Mouse (Mus musculus): ENCODE results near the gene Gne.

Gene Gne

DNA sequence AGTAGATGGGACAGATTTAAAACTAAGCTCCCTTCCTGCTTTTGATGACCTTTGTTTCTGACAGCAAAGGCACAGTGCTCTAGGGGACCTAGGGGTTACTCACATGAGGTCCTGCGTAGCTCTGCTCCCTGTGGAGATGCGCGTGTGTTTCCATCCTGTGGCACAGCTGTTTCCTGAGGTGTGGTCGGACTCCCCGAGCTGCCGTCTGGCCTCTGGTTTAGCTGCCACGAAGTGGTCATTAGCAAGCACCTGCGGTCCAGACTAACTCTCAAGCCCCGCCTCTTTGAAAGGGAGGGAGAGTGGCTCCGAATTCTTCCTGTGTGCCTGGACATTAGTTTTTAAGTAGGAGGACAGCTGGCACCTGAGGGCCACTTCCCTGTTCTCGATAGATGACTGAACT is at the start of gene Gne:
Gene Gne (minus strand): TSS at position 233 of the 400 bp plus-strand sequence.
- no peak for DNase-seq (ENCODE audit: low spot score)

DNA sequence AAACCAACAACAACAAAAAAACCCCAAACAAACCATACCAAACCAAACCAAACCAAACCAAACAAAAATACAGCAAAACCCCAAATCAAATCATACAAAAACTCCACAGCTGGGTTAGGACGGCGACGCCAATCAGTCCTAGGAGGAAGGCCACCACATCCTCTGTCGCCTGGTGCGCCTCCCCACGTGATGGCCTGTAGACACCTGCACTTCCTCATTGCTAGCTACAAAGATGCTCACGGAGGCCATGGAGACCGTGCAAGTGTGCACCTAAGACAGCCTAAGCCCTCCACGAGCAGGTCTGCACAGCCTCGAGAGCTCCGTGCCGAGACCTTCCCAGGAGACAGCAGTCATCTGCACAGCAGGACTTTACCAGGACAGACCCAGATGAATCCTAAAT is 42.8 kb upstream of the Gne start:
- no peak for DNase-seq (ENCODE audit: low spot score)

DNA sequence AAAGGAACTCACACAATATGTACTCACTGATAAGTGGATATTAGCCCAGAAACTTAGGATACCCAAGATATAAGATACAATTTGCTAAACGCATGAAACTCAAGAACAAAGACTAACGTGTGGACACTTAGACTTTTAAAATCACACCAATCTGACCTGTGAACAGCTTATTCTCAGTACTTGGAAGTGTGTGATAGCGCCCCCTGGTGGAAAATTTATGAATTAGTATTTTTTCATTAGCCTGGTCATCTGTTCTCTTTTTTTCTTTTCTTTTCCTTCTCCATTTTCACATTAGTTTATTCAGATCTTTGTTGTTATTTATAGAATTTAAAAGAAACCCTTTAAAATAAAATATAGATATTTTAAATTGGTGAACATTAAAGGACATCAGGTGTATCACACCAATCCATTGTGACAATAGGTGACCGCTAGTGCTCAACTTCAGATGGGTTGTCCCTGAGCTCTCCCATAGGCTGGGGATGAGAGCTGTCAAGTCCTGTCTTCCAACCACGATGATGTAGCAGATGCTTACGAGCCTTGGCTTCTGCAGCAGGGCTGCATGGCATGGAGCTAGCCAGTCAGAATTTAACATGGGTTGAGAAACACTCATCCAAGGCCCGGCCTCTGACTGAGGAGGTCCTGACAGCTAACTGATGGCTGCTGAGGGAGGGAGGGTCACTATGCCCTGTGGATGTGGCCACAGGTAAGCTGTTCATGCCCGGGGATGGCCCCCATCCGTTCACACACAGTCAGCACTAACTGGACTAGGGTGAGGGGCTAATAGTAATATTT is 35.6 kb upstream of the Gne start:
- DNase-seq (ENCODE audit: low spot score): peak; percentile 27

DNA sequence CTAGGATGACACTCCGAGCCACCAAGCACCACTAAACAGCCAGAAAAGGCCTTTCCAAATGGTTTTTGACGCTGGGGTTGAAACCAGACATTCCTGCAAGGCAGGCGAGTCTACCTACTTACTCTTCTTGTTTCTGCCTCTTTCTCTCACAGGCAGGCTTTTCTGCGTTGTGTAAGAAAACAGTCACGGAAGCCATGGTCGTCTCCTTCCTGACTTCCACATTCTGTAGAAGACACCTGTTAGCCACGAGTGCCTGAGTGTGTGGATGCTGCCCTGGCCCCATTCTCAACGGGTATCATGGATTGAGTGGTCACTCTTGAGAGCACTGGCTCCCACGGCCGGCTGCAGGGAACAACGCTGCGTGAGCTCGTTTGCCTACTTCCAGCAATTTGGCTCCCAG is 31.1 kb upstream of the Gne start:
- DNase-seq (ENCODE audit: low spot score): no peak

DNA sequence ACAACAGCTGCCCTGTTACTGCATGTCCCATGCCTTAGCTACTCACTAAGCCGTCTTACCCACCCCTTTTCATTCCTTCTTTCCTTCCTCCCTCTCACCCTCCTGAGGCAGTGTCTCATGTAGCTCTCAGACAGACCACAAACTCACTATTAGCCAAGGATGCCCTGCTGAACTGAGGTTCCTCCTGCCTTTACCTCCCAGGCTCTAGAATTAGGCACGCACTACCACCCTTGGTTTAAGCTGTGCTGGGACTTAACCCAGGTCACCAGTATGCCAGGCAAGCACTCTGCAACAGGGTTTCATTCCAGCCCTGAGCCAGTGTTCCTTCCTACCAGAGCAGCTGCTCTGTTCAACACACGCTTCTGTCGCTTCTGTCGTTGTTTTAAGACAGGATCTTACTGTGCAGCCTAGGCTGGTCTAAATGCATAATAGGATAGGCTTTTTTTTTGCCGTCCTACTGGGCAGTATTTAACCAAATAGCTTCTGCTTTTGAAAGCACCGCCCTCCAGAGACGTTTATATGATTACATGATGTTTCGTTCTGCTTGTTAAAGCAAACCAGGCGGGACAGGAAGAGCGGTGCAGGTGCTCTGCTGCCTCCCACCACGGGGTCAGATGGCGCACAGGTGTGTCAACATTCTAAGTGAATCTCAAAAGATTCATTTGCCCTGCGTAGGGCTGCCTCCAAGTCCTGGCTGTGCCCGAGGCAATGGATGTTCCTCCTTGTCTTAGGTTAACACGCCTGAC is 29.6 kb upstream of the Gne start:
- DNase-seq (ENCODE audit: low spot score): no peak

DNA sequence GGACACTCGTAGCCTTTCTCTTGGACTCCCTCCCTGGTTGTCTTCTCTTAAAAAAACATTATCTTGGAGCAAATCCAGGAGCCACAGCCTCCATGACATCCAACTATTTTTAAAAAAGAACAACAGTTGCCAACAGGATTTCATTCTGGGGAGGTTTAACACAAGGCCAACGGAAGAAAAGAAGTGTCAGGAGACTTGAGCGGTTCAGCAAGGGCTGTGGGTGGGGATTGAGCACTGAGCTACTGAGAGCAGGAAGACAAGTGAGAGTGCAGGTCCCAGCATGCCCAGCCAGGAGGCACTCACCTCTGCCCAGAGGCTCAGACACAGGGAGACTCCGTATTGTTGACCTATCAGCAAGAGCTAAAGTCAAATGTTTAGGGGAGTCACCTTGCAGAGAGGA is 28.8 kb upstream of the Gne start:
- DNase-seq (ENCODE audit: low spot score): no peak

DNA sequence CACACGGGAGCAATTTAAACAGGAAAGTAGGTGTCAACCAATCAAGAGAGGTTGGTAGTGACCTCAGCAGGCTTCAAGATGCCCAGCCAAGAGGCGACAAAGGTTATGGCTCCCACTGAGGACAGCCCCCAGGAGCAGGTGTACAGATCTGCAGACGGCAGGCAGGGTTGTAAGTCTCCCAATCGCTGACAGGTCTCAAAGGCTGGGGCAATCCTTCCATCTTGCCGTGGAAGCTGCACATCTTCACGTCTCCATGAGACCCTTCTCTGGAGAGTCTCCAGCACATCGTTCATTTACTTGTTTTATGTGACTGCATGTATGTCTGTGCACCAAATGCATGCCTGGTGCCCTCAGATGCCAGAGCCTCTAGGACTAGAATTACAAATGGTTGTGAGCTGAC is 26.8 kb upstream of the Gne start:
- DNase-seq (ENCODE audit: low spot score): no peak

DNA sequence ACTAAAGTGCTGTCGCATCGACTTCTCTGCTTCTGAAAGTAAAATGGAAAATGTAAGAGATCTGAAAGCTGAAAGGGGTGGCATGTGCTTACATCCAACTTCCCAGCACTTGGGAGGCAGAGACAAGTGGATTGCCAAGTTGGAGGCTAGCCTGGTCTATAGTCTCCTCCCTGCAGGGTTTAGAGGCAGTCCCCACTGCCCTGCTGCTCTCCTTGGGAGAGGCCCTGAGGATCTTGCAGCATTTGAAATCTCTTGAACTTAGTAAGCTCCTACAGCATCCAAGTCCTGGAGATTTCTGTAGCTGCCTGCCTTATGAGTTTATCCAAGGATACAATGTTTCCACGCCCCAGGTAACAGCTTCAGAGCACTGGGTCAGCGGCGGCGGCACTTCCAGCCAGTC is 24.3 kb upstream of the Gne start:
- DNase-seq (ENCODE audit: low spot score): no peak

DNA sequence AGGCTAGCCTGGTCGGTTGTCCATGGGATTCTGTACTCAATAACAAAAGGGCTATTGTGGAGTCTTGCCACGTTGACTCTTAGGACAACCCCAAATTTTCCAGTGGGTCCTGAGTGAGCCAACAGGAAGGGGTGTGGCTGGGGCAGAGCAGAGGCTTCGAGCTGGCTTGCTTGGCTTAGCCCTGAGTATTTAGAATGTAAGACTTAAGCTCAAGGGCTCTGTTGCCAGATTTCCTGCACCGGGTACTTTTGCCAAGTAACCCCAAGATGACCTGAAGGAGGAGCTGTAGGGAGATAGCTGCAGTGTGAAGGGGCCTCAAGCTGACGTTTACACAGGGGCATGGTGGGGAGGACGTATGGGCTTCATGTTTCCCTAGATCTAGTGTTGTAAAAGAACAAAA is 23.4 kb upstream of the Gne start:
- DNase-seq (ENCODE audit: low spot score): no peak

DNA sequence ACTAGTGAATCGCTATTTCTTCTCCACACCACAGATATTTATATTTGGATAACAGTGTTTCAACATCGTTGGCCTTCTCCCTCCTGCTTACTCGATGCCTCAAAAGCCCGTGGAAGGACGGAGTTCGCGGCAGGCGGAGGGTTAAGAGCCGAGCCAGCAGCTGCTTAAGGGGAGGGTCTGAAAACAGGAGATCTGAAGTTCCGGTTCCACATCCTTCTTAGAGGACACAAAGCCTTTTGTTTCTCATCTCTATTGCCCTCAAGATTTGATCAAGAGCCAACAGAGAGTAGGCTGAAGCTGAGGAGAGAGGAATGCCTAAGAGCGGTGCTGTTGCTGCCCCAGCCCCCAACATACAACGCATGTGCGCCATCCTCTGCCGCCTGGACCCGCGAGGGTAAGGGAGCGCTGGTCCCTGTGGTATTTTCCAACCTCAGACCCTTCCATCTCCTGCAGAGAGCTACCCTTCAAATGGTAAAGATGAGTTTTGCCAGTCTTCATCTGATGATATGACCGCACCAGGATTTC is 22.4 kb upstream of the Gne start:
- no peak for DNase-seq (ENCODE audit: low spot score)

DNA sequence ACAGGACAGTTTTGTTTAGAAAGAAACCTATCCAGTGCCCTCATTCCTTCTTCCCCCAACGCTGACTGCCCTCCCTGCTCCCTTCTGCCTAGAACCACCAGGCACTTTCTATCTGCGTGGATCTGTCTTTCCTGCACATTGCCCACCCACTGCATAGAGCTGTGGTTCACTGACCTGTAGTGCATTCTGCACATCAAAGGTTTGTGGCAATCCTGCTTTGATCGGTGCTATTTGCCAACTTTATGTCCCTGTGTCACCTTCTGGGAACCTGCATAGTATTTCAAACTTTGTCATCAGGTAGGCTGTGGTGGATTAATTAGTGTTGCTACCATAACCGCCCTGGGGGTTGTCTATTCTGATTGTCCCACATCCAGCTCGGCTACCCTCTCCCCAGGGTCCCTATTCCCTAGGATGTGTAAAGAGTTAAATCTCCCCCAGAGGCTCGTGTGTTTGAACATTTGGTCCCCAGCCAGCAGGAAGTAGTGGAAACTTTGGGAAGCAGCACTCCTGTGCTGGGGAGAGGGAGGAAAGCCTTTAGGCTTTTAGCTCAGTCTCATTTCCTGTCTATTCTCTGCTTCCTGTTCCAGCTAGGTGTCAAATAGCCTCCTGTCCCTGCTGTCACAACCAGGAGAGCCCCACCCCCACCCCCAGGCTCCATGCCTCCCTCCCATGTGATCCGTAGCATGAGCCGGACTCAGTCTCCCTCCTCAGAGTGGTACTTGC is 20.4 kb upstream of the Gne start:
- DNase-seq (ENCODE audit: low spot score): no peak

DNA sequence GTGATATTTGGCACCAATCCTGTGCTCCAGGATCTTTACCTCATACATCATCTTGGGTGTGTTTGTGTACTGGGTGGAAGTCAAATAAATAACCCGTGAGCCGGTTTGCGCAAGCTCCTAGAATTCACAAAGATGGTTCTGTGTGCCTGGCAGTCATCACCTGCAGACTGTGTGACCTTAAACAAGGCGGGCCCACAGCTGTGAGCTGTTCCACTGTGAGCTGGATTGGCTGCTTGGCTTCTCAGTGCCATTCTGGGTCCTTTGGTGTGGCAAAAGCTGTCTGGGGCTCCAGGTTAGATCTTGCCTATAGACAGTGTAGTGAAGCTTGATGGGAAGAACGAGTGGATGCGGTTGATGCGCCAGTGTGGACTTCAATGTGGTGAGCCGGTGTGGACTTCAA is 19.6 kb upstream of the Gne start:
- DNase-seq (ENCODE audit: low spot score): no peak

DNA sequence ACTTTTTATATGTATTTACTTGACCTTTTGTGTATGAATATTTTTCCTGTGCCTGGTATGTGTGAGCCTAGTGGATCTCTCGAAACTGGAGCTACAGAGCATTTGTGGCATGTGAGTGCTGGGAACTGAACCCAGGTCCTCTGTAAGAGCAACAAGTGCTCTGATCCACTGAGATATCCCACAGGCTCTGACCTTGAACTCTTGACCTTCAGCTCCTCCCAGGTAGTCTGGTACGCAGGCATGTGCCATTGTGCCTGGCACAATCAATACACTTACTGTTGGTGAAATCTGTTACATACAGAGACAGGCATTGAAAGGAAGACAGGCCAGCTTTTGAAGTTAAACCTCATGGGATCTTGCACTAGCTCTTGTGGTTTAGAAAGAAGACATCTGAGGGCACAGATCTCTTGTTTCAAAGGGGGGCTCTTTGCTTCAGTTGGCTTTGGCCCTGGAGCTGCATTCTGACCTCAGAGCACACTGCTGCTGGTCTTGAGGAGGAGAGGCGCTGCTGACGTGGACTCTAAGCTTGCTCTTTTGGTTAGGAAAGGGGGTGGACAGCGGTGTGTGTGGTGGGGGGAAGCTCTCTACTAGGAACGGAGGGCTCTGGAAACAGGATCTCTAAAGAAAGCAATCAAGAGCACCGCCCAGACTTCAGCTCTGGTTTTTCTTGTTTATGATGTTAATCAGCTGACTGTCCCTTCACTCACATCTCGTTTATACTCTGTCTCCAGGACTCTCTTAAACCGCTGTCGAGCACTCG is 13.8 kb upstream of the Gne start:
- DNase-seq (ENCODE audit: low spot score): no peak

DNA sequence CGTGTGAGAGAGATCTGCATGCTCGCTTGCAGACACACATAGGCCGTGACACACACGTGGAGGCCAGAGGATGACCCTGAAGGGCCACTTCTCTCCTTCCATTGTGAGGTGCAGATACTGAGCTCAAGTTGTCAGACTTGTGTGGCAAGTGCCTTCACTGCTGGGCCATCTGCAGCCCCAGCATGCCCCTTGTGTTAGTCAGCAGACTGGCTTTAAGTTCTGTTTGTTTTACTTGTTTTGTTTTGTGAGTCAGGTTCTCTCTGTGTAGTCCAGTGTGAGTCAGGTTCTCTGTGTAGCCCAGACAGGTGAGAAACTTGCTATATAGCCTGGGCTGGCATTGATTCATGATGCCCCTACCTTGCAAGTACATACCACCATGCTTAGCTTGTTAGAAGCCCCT is 10.5 kb upstream of the Gne start:
- no peak for DNase-seq (ENCODE audit: low spot score)

DNA sequence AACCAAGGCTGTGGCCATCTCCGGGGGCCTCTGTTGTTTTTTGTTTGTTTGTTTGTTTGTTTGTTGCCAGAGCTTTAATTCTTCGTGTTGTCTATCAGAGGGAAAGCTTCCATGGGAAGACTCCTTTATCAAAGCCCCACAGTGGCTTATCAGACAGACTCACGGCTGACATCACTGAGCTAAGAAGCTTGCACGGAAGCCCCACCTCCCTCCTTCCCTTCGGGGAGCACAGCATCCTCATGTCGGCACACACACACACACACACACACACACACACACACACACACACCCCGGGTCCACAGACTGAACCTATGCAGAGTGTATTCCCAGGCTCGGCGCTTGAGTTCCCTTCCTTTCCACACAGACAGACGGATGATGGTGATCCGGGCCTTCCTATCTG is 8.4 kb upstream of the Gne start:
- DNase-seq (ENCODE audit: low spot score): no peak

DNA sequence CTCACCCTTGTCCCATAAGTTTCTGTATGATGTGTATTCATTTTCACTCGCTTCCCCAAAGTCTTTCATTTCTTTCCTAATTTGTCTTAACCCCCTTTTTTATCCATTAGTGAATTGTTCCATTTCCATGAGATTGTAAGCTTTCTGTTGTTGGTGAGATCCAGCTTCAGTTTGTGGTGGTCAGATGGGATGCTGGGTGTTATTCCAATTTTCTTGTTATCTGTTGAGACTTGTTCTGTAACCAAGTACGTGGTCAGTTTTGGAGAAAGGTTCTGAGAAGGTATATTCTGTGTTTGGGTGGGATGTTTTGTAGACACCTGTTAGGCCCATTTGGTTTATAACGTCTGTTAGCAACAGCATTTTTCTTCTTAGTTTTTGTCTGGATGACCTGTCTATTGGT is 1.6 kb upstream of the Gne start:
- DNase-seq (ENCODE audit: low spot score): no peak

DNA sequence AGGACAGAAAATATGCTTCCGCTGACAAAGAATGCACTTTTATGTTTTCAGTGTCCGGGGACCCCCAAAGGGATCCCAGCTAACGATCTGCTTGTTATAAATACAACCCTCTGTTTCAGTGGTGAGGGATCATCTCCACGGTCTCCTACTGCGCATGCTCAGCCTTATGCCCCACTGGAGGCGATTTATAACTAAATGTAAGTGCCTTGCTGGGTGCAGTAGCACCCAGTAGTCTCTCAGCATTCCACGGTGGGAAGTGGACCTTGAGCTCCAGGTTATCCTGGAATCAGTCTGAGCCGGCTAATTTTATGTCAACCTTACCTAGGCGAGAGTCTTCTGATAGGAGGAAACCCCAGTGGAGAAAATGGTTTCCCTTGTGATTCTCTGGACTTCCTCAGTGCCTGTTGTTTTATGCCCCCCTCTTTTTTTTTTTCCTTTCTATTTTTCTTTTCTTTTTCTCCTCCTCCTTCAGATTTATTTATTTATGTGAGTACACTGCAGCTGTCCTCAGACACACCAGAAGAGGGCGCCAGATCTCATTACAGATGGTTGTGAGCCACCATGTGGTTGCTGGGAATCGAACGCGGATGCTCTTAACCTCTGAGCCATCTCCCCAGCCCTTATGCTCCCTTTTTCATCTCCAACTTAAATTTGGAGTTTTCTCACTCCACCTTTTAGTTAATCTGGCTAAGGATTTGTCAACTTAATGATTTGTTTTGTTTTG is 787 bp upstream of the Gne start:
- DNase-seq (ENCODE audit: low spot score): no peak

DNA sequence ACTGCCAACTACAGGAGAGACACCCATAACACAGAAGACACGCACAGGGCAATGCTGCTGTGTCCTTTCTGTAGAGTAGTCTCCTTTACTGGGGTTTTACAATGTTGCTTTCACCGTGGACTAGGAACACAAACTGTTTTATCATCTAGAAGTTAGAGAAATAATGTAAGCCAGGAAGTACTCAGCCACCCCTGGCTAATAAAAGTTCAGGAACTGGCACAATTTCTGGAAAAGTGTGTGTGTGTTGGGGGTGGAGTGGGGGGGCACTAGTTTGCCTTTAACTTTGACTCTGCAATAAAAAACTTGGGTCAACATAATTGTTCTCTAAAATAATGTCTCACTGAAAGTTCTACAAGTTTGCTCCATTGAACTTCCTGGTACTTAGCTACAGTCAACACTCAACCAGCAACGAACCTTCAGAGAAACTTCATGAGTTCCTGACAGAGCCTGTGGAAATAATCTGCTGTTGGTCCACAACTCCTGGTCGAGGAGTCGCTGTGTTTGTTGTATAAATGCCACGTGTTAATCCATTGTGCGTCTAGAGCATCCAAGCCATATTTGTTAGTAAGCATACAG is 5.5 kb downstream of the Gne start:
- no peak for DNase-seq (ENCODE audit: low spot score)

DNA sequence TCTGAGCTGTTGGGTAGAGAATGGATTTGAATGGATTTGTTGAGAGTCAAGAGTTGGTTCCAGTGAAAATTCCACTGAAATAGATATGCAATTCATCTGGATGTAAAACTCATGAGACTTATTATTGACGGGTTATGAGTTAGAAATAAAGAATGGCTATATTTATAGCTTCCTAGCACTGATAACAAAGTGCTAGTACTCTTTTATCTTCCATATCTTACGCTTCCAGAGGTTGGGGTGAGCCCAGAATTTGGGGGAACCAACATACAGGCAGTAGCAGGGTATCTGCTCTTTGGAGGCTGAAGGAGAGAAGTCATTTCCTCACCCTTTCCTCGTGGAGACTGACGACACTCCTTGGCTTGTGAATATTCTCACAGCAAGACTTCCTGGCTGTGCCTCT is 9.6 kb downstream of the Gne start:
- DNase-seq (ENCODE audit: low spot score): no peak

DNA sequence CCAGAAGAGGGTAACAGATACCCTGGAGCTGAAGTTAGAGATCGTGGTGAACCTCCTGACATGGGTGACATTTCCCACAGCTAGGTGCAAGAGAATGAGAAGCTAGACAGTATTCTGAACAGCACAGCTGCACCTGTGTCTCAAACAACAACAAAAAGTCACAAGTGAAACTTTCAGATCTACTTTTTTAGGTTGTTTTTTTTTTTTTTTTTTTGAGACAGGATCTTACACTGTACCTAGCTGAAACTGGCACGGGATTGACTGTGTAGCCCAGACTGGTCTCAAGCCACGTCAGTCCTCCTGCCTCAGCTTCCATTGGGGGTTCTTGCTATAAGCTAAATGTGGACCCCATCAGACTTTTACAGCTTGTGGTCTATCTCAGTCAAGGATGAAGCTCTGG is 10.2 kb downstream of the Gne start:
- no peak for DNase-seq (ENCODE audit: low spot score)

DNA sequence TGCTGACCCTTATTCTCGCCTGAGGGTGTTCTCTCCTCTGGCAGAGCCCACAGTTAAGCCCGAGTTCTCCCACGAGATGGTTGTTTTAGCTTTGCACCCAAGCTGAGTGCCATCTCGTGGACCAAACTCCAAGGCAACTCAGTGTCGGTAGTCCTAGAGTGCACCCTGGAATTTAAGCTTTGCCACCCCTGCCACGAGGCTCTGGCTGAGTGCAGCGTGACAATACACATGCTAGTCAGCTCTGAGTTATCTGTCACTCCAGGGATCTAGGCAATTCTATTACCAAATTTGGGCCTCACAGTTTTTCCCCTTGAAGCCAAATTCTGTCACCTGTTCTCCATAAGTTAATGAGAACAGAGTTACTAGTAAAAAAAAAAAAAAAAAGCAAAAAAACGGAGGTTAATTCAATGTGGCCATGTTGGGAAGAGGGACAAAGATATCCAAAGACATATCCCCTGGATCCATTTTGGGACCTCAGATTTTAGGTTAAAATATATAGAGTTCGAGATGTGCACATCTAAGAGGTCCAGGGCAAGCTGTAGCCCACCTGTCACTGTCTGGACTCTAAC is 11.0 kb downstream of the Gne start:
- no peak for DNase-seq (ENCODE audit: low spot score)

All from ovary, postnatal 14 days (tissue).